Mouse (Mus musculus) mouse trophoblast stem cell (cell line): ENCODE measurements at regions not wholly inside any gene's neighbourhood (a gene's known extent, or its start where the extent isn't known, plus 50 kb on each side); places are given as distances from the start of the nearest gene placed in this dataset.

Experiments used
- in situ Hi-C, 2 experiments: fragments of 300-500 bp; cut with MseI, MboI; formaldehyde crosslinking; loops; 2 replicates in 1 of 2; 3 replicates in 1 of 2; pipeline ENCODE4 v1.15.1; 2025

DNA sequence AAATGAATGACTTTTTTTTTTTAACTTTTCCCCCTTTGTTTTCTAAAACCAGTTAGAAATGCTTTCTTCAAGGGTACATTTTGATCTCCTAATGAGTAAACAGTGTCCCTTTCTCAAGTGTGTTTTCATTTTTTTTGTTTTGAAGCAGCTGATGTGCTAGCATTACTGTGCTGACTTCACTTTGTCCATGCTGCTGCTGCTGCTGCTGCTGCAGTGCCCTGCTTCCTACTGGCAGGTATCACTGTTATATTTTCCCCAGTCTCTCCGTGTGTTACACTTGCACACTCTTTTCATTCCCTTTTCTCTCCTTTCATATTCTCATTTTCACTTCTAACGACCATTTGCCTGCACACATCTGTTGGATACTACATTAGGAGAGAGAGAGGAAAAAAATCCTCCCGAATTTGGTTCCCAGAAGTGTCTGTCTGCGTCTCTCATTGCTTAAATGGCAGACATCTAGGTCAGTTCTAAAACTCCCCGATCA, 266.0 kb downstream of the Cd109 start:
- in situ Hi-C loops: no loop called here

DNA sequence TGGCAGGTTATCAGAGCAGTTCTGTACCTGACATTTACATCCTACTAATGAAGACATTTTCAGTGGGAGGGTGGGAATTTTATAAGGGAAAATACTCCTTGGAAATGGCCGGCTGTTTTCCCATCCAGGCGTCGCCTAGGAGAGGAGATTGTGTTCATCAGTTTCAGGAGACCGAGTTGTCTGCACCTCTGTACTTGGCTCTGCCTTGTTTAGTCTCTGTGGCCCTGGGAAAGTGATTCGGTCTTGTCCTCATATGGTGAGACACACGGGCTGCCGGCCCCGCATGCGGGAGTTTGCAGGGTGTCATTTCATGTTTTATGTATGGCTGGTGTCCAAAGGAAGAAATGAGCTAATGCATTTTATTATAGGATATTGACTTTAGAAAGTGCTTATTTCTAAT, 287.9 kb downstream of the Cd109 start:
- in situ Hi-C loops: no loop called here

DNA sequence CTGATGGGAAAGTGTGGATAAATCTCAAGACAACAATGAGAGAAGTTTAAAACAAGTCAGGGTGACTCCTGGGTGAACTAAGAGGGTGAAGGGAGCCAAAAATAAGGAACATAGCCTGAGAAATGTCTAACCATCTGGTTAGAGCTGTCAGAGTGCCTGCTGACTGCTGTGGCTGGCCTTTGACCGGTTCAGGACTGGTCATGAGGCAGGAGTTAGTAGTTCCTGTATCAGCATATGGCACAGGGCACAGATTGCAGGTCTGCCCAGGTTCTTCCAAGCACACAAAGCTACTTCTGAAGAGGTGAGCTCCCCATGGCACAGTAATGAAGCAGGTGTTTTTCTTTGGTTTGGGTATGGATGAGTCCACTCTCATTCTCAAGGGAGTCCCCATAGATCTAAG, 302.0 kb downstream of the Cd109 start:
- in situ Hi-C loops: no loop called here

DNA sequence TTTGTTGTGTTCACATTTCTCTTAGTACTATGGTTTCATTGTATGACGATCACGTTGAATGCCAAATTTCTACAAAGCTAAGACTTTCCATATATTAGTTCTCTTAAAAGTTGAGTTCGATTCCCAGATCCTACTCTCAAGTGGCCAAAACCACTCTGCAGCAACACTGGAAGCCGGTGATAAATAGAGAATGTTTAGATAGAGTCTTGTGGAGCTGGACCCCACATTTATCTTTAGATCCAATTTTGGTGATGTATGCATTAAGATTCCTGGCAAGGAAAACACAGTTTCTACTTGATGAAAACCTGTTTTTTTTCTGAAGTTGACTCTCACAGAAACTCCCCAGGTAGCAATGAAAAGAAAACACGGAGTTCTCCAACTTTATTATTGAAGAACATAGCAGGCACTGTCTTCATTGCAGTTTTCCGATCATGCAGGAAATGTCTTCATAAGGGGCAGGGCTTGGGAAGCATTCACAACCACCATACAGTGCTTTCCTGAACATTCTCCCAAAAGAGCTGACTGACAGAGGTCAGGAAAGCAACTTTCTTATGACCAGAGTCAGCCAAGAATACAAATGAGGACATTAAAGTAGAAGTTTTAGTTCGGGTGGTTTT, 310.7 kb downstream of the Cd109 start:
- in situ Hi-C loops: no loop called here

DNA sequence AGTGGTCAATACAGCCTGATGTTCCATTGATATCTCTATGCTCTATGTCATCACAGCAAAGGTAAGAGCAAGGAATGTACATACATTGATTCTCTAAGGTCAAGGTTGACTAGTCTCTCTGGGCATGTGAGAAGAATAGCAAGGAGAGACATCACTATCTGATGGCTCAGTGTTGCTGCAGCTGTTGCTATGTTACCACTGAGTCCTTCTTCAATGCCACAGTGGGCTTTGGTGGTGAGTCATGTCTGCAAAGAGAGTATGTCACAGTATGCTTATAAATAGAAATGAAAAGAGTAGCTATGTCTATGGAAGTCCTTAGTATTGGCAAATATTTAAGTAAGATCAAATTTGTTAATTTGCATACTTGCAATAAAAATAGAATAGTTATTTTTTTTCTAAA, 326.3 kb downstream of the Cd109 start:
- in situ Hi-C loops: no loop called here

DNA sequence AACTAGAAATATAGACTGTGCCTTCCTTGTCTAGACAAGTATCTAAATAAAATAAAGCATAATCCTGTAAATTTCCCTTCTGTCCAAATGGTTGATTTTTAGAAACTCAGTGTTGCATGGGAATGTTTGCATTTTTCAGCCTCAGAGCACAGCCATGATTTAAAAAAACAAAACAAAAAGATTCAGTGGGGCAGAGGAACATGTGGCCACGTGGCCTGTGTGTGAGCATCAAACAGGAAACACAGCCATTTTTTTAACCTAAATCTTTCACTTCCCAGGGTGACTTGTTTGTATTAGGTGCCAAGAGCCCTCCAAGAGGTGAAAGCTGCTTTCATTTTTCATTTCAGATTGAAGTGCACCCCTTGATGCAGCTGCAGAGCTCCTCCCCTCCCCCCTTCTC, 349.5 kb downstream of the Cd109 start:
- in situ Hi-C loops: no loop called here

DNA sequence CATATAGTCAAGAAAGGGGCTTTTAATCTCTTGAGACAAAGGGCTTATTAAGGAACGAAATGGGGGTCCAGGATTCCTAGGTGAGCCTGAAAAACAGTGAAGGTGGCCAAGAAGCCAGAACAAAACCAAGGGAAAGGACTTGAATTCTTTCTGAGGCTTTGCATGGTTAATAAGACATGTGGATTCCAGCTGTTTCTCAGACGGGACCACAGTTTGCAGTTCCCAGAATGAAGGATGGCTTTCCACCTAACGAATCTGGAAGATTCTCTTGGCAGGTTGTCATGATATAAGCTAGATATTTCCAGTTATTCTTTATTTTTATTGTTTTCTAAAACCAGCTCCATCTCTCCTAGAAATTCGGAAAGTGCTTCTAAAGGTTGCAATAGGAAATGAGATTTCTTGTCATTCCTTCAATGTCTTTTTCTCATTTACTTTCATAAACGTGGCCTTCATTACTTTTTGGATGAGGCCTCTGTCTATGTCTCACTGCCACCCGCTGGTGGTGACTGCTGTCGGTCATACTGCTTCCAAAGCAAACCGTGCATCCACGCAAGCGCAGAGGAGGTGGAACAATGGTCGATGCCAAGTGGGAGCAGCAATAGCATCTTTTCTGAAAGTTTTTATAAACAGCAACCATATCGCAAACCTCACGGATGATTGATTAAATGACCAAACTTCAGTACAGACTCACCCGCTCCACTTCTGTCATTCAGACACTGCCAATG, 350.0 kb downstream of the Cd109 start:
- in situ Hi-C loops: no loop called here

DNA sequence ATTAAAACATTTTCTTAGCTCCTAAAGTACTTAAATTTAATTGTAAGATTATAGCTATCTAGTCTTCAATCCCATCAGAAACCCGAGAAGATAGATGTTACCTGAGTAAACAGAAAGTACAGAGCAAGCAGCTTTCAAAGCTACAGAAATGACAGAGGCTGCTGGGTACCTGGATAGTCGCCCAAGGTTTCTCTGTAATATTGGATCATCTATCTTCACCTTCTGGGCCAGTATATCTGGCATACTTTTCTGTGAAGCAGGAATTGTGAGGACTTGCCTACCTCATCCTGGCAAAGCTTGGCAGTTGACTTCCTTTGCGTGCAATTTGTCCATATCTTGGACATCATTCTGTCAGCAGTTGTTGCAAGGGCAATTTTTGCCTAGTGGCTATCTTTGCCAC, 356.4 kb downstream of the Cd109 start:
- in situ Hi-C loops: no loop called here

DNA sequence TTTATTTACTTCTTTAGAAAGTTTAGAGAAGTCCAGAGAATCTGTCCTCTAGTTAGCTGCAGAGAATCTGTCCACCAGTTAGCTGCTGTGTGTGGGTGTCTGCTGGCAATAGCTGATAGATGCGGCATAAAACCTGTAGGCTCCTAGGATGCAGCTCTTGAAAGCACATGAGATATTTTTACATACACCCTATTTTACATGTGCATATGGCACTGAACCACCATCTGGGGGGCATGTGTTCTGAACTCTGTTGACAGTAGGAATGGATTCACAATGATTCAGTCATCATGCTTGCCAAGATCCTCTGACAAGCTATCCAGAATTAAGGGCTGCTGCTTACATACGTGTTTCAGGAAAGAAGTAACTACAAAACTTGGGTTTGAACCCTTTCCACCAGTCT, 368.4 kb downstream of the Cd109 start:
- in situ Hi-C loops: no loop called here

DNA sequence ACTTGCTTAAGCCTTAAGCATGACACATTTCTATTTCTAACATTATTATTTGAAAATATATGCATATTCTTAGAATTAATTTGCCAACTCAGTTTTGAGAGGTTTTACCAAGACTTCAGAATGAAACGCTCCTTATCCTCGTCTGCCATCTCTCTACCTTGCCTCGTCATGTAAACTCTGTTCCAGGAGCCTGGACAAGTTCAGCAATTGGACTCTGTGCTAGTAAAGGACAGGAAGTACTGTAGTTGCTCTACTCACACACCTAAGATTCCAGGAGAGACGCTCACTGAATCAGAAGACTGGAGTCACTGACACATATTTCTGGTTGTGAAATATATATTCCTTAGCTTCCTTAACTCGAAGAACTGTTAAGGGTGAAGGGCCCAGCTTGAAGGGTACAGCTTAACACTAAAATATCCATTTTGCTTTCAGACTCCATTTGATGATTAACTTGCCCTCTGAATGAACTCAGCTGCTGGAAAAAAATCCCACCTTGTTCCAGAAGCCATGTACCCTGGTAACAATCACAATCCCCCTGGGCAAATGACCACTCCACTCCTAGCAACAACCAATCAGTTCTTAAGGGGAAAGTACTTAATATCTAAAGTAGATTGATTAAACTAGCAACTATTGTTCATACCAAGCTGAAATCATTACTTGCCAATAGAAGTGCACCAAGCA, 370.0 kb downstream of the Cd109 start:
- in situ Hi-C loops: no loop called here

DNA sequence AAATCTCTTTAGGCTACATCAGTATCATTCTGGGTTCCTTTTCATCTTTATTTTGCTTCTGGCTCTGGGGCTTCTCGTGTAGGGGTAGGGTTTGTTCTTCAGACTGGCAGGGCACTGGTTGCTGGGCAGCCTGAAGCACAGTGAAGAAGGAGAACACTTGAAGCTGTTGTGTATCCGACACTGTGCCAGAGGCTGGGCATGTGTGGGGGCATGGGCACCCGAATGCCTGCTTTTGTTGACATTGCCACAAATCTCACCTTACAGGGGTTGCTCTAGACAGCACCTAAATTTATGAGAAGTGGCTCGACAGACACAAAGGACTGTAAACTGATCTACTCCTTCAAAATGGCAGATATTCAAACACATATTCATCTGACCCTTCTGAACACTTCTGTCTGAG, 376.0 kb downstream of the Cd109 start:
- in situ Hi-C loops: no loop called here

DNA sequence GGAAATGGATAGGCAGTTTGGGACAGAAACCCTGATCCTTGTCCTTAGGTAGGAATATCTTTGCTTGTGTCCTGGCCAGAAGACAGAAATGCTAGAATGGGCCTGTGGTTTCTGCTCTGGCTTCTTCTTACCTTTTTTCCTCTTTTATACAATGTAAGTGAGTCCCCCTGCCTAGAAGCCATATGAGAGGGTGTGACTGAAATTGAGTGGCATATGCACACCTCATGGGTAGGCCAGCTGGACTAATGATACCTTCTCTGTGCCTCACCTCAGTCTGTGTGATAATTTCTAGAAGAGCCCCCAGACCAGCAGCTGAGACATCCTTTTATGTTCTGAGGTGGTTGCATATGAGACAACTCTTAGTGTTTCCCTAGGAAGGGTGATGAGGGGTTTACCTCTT, 385.7 kb downstream of the Cd109 start:
- in situ Hi-C loops: no loop called here

DNA sequence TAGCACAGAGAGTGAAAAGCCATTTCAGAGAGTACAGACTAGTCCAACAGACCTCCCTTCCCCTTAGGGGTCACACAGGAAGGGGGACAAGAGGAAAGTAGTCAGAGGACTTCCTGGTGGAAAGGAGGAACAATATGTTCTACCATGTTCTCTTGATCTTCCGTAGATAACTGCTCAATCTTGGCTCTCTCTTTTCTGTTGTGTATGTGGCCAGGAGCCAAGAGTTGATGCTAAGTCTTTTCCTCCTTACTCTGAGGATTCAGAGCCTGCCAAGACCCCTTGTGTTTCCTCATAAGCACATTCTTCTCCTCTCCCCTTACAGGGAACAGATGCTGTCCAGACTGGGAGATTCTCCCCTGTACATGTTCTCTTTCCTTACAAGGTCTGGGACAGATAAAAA, 386.6 kb downstream of the Cd109 start:
- in situ Hi-C loops: no loop called here

DNA sequence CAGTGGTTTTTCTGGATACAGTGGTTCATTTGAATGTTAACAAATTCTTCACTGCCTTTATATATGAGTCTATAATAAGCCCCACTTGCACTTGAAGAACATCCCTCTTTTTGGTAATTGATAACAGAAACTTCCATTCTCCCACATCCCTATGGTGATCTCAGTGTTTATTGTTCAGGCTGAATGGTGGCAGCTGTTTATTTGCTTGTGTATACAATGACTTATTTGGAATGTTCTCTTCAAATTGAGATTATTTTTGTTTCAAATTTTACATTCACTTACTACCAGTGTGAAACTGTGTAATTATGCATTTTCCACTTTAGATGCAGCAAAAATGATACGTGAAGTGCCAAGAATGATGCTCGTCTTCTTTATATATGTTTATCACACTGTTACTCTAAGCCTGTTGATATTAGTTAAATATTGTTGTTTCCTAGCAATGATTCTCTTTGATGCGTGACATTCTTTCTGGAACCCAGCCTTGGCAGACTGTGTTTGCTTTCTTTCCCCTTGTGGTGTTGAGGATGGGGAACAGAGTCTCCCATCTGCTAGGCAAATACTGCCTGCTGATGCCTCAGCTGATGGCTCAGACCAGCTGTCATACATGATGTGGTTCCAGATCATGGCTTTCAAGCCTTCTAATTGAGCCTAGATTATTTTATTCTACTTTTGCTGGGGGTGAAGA, 389.1 kb downstream of the Cd109 start:
- in situ Hi-C loops: no loop called here

DNA sequence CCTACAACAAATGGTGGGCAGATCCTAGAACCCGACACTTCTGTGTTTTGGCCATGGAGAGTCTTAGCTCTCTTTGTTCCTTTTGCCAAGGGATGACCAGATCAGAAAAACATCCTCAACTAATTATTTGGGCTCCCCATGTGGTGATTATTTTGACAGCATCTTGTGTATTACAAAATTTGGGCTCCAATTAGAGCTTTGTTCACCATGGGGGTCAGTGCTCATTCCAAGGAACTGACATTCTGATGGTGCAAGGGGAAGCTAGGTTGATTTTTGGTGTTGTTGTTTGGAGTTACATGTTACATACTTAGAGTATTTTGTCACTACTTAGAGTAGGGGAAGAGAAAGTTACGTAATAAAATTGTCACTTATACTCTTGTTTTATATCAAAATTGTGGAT, 406.9 kb downstream of the Cd109 start:
- in situ Hi-C loops: no loop called here

DNA sequence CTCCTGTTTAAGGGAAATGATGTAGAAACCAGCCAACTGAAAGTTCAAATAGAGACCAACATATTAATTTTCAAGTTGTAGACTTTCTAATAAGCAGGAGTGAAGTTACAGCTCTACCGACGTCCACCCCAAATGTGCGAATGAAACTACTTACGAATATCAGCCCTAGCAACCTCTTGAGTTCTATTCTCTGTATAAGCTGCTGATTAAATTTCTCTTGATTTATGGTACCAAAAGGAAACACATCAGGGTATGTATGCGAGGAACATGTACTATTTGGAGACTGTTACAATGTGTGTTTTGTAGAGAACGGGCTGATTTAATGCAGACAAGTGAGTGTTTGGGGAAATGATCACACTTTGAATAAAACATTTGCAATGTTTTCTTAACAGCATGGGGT, 412.9 kb downstream of the Cd109 start:
- in situ Hi-C loops: loop anchor here in 1 of 2 experiments (25.0 kb wide), 1 partner anchor 241 kb away; no protein-coding TSS in a partner anchor

DNA sequence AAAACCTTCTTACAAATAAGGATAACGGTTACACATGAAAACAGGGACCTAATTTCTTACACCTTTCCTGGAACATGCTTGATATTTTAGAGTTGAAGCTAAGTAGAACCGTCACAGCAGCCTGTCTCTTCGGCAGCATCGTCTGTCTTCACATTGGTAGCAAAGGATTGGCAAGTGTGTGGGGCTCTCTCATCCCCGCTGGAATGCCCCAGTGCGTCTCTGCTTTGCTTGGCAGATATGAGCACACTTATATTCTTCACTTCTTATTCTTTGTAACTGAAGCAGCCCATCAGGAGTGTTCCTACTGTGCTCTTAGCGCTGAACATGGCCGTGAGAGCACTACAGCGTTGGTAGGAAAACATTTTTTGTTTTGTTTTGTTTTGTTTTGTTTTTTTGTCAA, 414.1 kb downstream of the Cd109 start:
- in situ Hi-C loops: loop anchor here in 1 of 2 experiments (25.0 kb wide), 1 partner anchor 242 kb away; no protein-coding TSS in a partner anchor

DNA sequence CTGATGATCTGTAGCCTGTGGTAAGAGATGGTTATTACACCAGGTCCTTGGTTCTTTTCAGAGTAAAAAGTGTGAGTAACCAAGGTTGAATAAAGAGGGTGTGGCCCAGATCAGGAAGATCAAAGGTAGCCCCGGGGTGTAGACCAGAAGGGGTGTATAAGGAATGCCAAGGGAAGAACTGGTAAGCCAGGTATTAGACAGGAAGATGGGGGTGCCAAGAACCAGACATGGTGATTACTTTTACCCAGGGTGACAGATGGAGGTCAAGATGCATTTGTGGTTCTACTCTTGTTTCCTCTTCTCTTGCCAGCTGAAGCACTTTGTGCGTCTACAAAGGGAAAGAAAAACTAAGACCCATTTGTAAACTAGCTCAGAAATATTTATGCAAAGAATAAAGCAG, 420.3 kb downstream of the Cd109 start:
- in situ Hi-C loops: loop anchor here in 1 of 2 experiments (25.0 kb wide), 1 partner anchor 248 kb away; no protein-coding TSS in a partner anchor

DNA sequence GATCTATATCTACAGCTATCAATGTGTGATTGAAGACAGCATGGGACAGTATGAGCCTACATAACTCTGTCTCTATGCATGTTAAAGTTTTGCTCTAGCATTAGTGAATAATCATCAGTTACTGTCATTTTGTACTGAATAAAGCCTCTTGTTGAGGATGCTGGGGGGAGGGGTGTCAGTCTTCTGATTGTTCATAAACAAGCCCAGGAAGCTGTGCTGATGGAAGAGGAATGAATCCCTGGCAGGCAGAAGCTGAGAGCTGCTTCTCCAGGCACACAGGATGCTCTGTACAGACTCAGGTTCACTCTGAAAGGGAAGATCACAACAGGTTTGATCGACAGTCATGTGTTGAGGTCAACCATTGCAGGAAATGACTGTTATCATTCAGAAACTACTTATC, 421.7 kb downstream of the Cd109 start:
- in situ Hi-C loops: loop anchor here in 1 of 2 experiments (25.0 kb wide), 1 partner anchor 250 kb away; no protein-coding TSS in a partner anchor

DNA sequence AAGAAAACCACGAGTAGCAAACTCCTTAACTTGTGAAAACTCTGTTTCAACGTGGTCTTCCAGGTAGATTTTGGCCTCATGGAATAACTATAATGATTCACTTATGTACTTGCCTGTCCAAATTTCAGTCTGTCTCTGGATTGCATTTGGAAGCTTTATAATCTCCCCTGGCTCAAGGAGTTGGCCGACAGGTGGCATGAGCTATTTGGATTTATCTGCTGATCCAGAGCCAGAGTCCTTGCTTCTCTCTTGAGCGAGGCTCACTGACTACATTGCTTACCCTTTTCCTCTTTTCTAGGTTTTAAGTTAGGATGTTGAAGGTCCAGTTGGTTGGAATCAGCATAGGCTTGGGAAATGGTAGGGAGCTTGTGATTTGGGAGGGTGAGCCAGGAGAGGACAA, 423.6 kb downstream of the Cd109 start:
- in situ Hi-C loops: loop anchor here in 1 of 2 experiments (25.0 kb wide), 1 partner anchor 252 kb away; no protein-coding TSS in a partner anchor

DNA sequence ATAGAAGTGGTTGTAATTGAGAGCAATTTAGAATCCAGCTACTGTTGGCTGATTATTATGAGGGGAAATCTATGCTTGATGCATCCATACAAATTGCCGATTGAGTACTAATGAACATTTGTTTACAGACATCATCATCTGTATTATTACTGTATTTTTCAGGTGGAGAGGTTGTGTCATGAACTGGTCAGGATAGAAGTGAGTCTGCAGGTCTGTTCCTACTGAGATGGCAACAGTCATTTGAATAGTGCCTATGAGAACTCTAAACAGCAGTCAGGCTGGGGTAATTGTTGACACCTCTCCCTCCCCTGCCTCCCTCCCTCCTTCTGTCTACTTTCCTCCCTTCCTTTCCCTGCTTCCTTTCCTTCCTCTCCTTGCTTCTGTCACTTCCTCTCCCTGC, 429.0 kb downstream of the Cd109 start:
- in situ Hi-C loops: loop anchor here (10.0 to 25.0 kb wide), 3 partner anchors 257 to 680 kb away; partner anchors contain the start of gene Col12a1 (in 1 of the 2)

DNA sequence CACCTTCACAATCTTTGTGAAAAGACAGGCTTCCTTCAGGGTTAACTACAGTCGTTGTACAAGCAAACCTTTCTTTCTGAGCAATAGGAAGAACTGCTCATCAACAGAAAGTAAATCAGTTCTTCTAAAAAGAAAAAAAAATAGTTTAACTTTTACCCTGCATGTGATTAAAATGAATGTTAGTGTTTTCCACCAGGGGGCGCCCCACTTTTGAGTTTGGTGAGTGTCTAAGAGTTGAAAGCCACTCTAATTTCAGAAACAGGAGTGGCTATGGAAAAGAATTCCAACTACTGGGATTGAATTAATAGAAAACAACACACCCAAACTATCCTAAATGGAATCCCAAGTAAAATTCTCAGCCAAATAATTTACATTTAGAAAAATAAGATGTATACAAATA, 430.0 kb downstream of the Cd109 start:
- in situ Hi-C loops: loop anchor here (10.0 to 25.0 kb wide), 3 partner anchors 258 to 679 kb away; partner anchors contain the start of gene Col12a1 (in 1 of the 2)
